Mouse (Mus musculus) layer of hippocampus, adult 2 months (tissue): ENCODE measurements around the gene Eif4h. TPM values are rescaled to one million over a fixed set of nuclear protein-coding genes. Genes with fewer than 3 reads are reported as not detected.

Source experiments
- DNase-seq, 2 experiments: peaks; one replicate each; pipeline ENCODE4 v3.0.0; 2022; ENCODE audit warnings: low spot score in 2 of 2
- H3K27ac ChIP-seq: fragments of 200-600 bp; 2 replicates; pipeline ENCODE4 v1.8.1; 2022
- H3K4me3 ChIP-seq: fragments of 200-600 bp; 2 replicates; pipeline ENCODE4 v1.8.1; 2022; ENCODE audit warnings: mild to moderate bottlenecking
- CTCF ChIP-seq: fragments of 200-600 bp; conservative IDR thresholded peaks from 2 replicates; pipeline ENCODE4 v1.8.1; 2022; ENCODE audit warnings: antibody characterized with exemption, mild to moderate bottlenecking, moderate library complexity
- total RNA-seq, 2 experiments: library from RNA; stranded (reverse); gene quantifications; 2 replicates each; pipeline ENCODE4 v1.2.3; 2021

Eif4h gene
- total RNA-seq, 2 experiments from 2014 or later, result 298 to 323 TPM

DNA sequence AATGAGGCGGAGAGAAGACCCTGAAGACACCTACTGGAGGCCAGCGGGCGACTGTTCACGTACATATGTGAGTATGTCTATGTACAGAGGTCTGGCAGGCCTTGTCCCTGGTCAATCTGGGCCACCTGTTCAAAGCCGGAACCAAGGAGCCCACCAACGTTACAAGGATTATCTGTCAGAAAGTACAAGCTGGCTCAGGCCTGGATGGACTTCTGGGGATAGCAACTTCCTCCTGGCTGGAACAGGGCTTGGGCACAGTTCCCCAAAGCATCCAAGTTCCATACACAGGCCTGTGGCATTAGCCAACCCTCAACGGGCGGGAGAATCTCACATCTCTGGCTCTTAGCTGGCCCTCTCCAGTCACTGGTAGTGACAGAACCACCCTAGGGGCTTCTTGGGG is 25.0 kb downstream of the Eif4h start:
- Histone ChIP-seq H3K4me3 (no peak overlapping the region), H3K27ac (peak overlapping the region; percentile 44; the same call in 1 of the 2 replicates)
- TF ChIP-seq CTCF, result no peak
- DNase-seq, result no peak

DNA sequence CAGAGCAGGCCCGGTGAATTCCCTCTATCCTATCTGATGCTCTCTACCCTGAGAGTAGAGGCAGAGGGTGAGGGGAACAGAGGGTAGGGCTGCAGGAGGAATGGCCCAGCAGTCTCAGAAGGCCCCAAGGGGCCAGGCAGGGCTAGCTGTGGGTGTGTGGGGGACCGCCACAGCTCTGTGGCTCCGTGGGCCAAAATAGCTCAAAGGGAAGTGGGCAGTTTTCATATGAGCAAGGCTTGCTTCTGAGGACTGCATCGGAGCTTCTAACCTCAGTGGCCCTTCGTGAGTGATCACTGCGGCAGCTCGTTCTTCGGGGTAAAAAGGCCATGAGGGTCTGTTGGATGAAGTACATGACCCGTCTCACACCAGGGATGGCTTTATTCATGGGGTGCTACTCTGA is 25.6 kb downstream of the Eif4h start:
- H3K27ac ChIP-seq, result peak overlapping the region; percentile 44
- no peak for TF ChIP-seq CTCF
- DNase-seq, result no peak
- no peak overlapping the region for H3K4me3 ChIP-seq

DNA sequence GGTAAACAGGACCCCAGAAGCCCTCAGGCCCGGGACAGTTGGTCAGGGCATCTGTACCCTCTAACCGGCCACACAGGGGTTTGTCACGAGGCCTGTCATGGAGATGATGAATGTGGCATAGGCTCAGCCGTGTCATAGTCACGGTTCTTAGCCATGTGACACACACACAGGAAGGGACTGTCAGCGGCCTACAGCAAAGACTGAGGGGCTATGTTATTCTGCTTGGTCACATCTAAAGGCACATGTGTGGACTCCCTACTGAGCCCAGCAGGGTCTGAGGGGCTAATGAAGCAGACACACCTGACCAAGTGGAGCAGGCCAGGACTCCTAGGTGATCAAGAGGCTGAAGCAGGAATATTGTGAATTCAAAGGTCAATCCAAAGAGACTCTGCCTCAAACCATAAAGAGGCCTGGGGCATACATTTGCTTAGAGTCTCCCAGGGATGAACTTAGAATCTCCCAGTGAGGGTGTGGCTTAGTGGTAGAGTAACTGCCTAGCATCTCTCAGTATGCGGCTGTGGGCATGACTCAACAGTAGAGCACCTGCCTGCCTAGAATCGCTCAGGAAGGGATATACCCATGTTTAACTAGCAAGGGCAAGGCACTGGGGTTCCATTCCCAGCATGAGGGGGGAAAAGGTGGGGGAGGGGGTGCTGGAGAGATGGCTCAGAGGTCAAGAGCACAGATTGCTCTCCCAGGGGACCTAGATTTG is 27.3 kb downstream of the Eif4h start:
- Histone ChIP-seq H3K4me3 (no peak overlapping the region), H3K27ac (no peak overlapping the region)
- TF ChIP-seq CTCF, result no peak
- DNase-seq, result no peak

DNA sequence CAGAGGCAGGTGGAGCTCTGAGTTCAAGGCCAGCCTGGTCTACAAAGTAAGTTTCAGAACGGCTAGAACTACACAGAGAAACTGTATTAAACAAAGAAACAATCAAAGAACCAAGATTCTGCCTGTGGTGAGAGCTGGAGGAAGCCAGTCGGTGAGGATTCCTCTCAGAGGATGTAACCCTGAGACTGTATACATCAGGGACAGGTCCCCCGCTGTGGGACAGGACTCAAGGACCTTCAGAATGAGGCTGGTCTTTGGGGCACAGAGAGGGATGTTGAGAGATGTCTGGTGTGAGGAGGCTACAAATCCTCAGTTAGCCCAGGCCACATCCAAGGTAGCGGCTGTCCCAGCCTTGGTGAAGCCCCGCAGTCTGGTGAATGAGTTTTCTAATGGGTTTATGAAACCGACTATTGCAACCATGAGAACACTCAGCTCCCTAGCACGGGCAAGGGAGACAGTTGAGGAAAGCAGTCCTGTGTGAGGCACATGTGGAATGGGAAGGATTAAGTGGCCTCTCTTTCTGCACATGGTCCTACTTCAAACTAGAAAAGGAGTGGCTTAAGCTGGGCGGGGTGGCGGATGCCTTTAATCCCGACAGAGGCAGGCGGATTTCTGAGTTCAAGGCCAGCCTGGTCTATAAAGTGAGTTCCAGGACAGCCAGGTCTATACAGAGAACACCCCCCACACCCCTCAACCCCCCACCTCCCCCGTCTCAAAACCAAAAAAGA is 29.2 kb downstream of the Eif4h start:
- Histone ChIP-seq H3K27ac (no peak overlapping the region), H3K4me3 (no peak overlapping the region)
- DNase-seq, result no peak
- no peak for TF ChIP-seq CTCF

DNA sequence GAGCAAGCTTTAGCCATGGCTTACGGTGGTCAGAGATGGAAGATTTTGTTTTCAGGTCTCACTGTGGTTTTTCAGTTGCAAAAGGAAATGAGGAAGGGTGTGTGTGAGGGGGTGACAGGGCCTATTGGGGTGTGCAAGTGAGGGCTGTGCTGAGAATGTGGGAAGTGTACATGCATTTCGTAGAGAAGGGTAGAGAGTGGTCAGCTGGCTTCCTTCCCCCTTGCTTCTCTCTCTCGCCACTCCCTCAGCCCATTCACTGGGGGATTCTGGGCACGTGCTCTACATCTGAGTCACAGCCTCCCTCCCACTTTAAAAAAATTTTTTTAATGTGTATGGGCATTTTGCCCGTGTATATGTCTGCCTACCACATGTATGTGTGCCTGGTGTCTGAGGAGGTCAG is 32.2 kb downstream of the Eif4h start:
- DNase-seq, result no peak
- no peak overlapping the region for H3K4me3 ChIP-seq
- TF ChIP-seq CTCF, result no peak
- no peak overlapping the region for H3K27ac ChIP-seq

DNA sequence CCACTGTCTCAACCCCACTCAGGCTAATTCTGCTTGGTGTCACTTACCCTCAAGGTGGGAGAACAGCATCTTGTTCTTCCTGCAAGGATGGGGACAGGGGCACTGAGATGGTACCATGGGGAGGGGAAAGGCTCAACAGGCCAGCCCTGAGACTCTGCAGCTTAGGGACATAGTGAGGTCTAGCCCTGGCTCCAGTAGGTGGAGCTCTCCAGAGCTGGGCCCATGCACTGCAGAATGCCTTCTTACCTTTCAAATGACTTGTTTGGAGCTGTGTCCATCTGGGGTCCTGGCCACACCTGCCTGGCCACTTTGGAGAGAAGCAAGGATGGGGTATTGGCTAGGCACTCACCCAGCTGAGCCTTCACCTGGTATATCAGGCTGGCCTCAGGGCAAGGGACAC is 33.0 kb downstream of the Eif4h start:
- H3K27ac ChIP-seq, result no peak overlapping the region
- no peak overlapping the region for H3K4me3 ChIP-seq
- TF ChIP-seq CTCF, result peak; percentile 55
- DNase-seq, result no peak

DNA sequence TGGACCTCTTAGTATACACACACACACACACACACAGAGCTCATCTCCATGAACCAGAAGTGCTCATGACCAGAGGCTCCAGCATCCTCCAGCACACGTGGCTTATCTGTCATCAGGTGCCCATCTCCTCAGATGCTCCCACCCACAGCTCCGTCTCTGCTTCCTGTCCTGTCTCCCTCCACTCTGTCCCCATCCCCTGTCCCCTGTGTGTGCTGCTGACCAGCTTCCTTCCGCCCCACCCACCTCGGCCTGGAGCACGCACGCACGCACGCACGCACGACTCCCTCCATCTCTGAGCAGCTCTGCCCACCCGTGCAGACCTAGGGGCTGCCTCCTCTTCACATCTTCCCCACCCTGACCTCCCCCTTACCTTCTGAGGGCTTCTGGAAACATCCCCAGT is 34.9 kb downstream of the Eif4h start:
- Histone ChIP-seq H3K27ac (no peak overlapping the region), H3K4me3 (no peak overlapping the region)
- TF ChIP-seq CTCF, result no peak
- no peak for DNase-seq

DNA sequence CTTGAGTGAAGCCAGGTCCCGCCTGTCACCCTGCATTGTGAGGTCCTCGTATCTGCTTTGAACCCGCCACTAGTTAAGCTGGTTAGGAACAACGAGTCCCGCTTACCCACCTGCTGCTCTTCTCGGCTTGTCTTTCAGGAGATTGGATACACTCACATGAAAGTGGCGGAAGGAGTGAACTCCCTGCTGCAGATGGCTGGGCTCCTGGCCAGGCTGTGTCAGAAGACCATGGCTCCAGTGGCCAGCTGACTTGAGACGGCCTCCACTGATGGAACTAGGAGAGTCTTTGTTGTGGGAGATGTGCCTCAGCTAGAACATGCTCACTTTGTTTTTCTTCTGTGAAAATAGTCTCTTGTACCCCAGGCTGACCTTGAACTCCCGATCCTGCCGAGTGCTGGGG is 41.6 kb downstream of the Eif4h start:
- DNase-seq, result no peak
- no peak for TF ChIP-seq CTCF
- Histone ChIP-seq H3K27ac (peak overlapping the region; percentile 57; the same call in 1 of the 2 replicates), H3K4me3 (no peak overlapping the region)

DNA sequence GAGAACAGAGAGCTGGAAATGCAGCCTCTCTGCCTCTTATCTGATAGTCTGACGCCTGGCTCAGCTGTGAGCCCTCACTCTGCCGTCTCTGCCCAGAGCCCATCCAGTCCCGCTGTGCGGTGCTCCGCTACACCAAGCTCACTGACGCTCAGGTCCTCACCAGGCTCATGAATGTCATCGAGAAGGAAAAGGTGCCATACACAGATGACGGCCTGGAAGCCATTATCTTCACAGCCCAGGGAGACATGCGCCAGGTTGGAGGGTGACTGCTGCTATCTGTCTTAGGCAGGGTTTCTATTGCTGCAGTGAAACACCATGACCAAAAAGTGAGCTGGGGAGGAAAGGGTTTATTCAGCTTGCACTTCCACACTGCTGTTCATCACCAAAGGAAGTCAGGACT is 46.2 kb downstream of the Eif4h start:
- Histone ChIP-seq H3K4me3 (no peak overlapping the region), H3K27ac (no peak overlapping the region)
- DNase-seq, result no peak
- no peak for TF ChIP-seq CTCF

DNA sequence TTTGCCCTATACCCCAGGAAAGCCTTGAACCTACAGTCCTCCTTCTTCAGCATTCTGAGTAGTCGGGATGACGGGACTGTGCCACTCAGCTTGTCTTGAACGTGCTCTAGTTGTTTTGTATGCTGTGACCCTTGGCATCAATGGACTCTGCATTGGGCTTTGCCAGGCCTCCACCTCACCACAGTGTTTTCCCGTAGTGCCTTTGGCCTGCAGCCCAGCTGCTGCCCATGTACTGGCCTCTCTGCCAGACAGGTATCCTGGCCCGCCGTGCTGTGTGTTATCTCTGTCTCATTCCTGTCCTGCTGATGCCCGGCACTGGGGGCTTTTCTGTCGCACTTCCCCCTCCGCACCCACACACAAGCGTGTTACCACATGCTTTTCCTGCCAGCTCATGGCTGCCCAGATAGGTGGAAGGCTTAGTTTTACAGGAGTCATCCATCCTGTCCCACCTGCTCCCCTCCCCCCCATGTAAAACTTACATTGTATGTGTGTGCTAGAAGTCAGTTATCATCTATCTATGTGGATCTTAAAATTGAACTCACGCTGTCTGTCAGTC is 47.2 kb downstream of the Eif4h start:
- TF ChIP-seq CTCF, result no peak
- no peak for DNase-seq
- Histone ChIP-seq H3K4me3 (no peak overlapping the region), H3K27ac (no peak overlapping the region)

DNA sequence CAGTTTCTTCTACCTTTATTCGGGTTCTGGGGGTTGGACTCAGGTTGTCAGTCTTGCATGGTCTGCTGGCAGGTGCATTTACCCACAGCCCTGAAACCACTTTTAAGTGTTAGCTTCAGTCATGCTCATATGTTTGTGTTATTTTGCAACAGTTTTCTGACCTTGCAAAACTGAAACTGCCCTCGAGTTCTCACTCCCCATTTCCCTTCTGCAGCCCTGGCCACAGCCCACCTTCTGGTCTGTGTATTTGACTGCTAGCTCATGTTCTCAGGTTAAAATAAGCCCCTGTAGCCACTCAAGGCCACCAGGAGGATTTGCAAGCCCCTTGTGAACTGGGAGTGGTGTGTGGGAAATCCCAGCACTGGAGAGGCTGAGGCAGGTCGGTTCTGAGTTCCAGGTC is 49.4 kb downstream of the Eif4h start:
- no peak for TF ChIP-seq CTCF
- DNase-seq, result no peak
- no peak overlapping the region for H3K4me3 ChIP-seq
- H3K27ac ChIP-seq, result no peak overlapping the region

DNA sequence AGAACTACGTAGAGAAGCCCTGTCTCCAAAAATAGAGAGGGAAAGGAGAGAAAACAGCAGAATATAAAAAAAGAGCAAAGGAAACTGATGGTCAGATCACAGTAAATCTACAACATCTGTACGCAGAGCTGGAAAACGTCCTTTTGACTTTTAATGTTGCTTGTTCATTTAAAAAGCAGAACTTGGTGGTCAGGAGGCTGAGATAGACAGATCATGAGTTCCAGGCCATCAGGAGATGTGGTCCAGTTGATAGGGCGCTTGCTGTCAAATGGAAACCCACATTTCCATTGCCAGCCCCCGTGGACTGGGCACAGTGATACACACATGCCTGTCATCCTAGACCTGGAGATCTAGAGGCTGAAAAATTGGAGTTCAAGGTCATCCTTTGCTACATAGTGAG is 54.5 kb downstream of the Eif4h start:
- Histone ChIP-seq H3K4me3 (no peak overlapping the region), H3K27ac (no peak overlapping the region)
- no peak for TF ChIP-seq CTCF
- no peak for DNase-seq

DNA sequence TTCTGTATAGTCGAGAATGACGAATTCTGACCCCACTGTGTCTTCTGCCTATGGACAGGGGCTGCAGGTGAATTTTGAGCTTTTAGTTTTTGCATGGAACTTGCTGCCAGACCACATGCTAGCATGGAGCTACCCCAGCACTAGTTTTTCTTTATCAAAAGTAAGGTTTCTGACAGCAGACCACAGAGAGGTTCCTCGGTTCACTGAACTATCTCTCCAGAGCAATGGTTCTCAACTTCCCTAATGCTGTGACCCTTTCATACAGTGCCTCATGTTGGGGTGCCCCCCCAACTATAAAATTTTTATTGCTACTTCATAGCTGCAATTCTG is 55.4 kb downstream of the Eif4h start:
- DNase-seq, result no peak

More for the DNA sequence above, 55.4 kb downstream of the Eif4h start:
- Histone ChIP-seq H3K27ac (no peak overlapping the region), H3K4me3 (no peak overlapping the region)
- no peak for TF ChIP-seq CTCF
